Mouse (Mus musculus) lung, adult 2 months (tissue): ENCODE measurements around the gene Slc46a1.

Source experiments
- CTCF ChIP-seq: fragments of 200-500 bp; IDR thresholded peaks from 2 replicates; pipeline ENCODE4 v1.5.1; 2011; ENCODE audit warnings: mild to moderate bottlenecking, low read length, control low read depth; ENCODE audit not compliant: insufficient read depth
- POLR2A ChIP-seq: fragments of 200-500 bp; IDR thresholded peaks from 2 replicates; pipeline ENCODE4 v1.6.1; 2011; ENCODE audit warnings: low read depth, mild to moderate bottlenecking, control low read depth, low read length, borderline replicate concordance; ENCODE audit errors: extremely low read depth

DNA sequence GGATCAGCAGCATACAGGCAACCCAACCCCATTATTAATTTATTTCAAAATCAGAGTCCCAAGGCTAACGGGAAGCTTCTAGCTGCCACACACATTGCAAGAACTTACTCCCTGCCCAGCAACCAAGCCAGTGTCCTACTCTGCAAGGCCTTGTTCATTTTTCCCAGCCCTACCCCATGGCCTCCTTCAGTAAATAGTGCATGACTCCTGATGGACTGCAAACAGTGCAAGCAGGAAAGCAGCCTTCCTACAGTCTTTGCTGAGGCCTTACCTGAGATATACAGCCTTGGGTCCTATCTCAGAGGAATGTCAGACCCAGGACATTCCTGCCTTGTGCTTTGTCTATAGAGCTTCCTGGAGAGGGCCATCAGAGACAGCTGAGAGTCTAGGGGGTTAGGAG, 39.9 kb upstream of the Slc46a1 start:
- TF ChIP-seq CTCF (no peak), POLR2A (no peak)
